Mouse (Mus musculus) neutrophil, adult 65 days (primary cell): ENCODE data around the gene Gipr. TPM values are rescaled to one million over a fixed set of nuclear protein-coding genes. Genes with fewer than 3 reads are reported as not detected.

ENCODE experiments used
- total RNA-seq: library from RNA; stranded (reverse); gene quantifications from 2 replicates; pipeline ENCODE4 v1.2.4, GENCODE M21; 2023

Gipr gene
- not detected in 2 replicates for total RNA-seq

GRCm38 (mm10) chr7:19165656-19166423 is at the start of gene Gipr:
Gene Gipr (minus strand): TSS chr7:19166127.

DNA sequence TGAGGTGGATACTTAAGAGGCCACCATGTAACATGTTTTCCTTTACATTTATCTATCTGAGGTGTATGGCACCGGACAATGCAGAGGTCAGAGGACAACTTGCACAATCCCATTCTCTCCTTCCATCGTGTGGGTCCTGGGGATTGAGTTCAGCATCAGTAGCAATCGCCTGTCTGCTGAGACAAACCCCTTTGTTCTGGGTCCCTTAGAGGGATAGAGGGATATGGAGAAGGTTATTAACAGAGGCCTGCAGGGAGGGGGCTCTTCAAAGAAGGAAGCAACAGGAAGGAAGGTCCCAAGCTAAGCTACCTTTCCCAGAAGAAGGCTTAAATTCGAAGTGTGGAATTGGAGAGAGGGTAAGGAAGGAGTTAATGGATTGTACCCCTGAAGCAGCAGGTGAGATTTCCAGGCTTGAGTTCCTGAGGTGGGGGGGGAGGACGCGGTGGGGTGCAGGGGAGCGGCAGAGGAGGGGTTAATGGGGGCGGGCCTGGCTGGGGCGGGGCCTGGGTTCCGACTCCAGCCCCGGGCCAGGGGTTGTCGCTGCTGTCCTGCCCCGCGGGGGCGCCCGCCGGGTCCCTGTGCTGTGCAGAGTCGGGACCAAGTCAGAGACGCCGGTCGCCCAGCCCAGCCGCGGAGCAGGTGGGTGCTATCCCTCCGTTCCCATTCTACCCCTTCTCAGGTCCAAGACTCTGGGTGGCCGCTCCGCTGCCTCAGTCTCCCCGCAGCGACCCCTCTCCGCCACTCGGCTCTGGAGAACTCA is 46.2 kb upstream of the Gipr start, which contains the start of gene Gpr4:
Gene Gpr4, plus strand, starts transcription at position 543 of the 760 bp plus-strand sequence.

GRCm38 (mm10) chr7:19175708-19176515 is 10.0 kb upstream of the Gipr start, which contains the start of gene Eml2:
Gene Eml2 (plus strand): TSS chr7:19176421.

DNA sequence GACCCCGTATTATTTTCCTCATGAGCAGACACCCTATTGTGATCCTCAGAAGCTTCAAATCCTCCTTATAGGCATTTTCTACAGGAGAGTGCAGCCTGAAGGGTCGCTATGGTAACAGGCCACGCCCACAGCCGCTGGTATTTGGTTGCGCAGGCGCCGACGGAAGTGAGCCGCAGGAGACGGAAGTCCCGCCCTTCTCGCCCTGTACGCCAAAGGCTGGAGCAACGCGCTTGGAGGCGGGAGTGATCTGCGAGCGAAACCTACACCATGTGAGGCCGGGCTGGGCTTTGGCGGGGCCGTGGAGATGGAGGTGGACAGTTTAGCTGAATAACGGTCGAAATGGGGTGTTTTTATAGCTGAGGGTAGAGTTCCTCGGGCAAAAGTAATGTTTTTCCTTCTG is 16.3 kb downstream of the Gipr start, which contains the start of gene Snrpd2:
Gene Snrpd2, plus strand, starts transcription at position 97 of the 400 bp plus-strand sequence.

GRCm38 (mm10) chr7:19148875-19149541 is 16.9 kb downstream of the Gipr start, which contains the start of gene Qpctl:
Gene Qpctl (minus strand): TSS chr7:19149291.

GRCm38 (mm10) chr7:19119631-19120429 is 46.1 kb downstream of the Gipr start, which contains the start of gene Fbxo46:
Gene Fbxo46 (plus strand): TSS chr7:19119859.

GRCm38 (mm10) chr7:19118028-19118771 is 47.7 kb downstream of the Gipr start, which contains the start of gene Gm4969:
Gene Gm4969 (minus strand): TSS chr7:19118368.

Other genes starting within 250 kb of the Gipr start
- gene Nova2, start 240.2 kb downstream of the Gipr start, total RNA-seq: not detected in 2 replicates
- not detected in 2 replicates for gene Nanos2, start 178.7 kb downstream of the Gipr start, total RNA-seq
- gene Mypop, start 174.9 kb downstream of the Gipr start, total RNA-seq: 0.48 TPM in 1 of 2 replicates, not detected in the other
- gene Irf2bp1, start 162.1 kb downstream of the Gipr start, total RNA-seq: 11.7 and 14.2 TPM in 2 replicates
- not detected in 2 replicates for gene Foxa3, start 142.6 kb downstream of the Gipr start, total RNA-seq
- 48.2 and 50.0 TPM in 2 replicates for gene Sympk, start 141.8 kb downstream of the Gipr start, total RNA-seq
- not detected in 2 replicates for gene Rsph6a, start 111.4 kb downstream of the Gipr start, total RNA-seq
- 17.9 and 18.4 TPM in 2 replicates for gene Dmwd, start 89.9 kb downstream of the Gipr start, total RNA-seq
- gene Dmpk, start 82.3 kb downstream of the Gipr start, total RNA-seq: 3.2 and 5.1 TPM in 2 replicates
- not detected in 2 replicates for gene Six5, start 71.5 kb downstream of the Gipr start, total RNA-seq
- gene Gm4969, start 47.8 kb downstream of the Gipr start, total RNA-seq: not detected in 2 replicates
- gene Fbxo46, start 46.3 kb downstream of the Gipr start, total RNA-seq: 10.8 and 13.2 TPM in 2 replicates
- 9.2 and 15.5 TPM in 2 replicates for gene Qpctl, start 16.8 kb downstream of the Gipr start, total RNA-seq
- 23.1 and 30.1 TPM in 2 replicates for gene Snrpd2, start 16.4 kb downstream of the Gipr start, total RNA-seq
- 66.7 and 67.7 TPM in 2 replicates for gene Eml2, start 10.3 kb upstream of the Gipr start, total RNA-seq
- 0.14 and 0.25 TPM in 2 replicates for gene Gpr4, start 46.4 kb upstream of the Gipr start, total RNA-seq
- gene Opa3, start 62.2 kb upstream of the Gipr start, total RNA-seq: 23.2 and 33.0 TPM in 2 replicates
- 743 and 770 TPM in 2 replicates for gene Vasp, start 105.7 kb upstream of the Gipr start, total RNA-seq
- 1.2 TPM in 2 replicates for gene Ppm1n, start 113.9 kb upstream of the Gipr start, total RNA-seq
- not detected in 2 replicates for gene Rtn2, start 116.5 kb upstream of the Gipr start, total RNA-seq
- gene Fosb, start 143.9 kb upstream of the Gipr start, total RNA-seq: 1,152 and 1,682 TPM in 2 replicates
- gene Ercc1, start 178.7 kb upstream of the Gipr start, total RNA-seq: 17.8 and 28.2 TPM in 2 replicates
- 5.3 TPM in 2 replicates for gene Cd3eap, start 193.4 kb upstream of the Gipr start, total RNA-seq
- gene Ppp1r13l, start 193.6 kb upstream of the Gipr start, total RNA-seq: 3.0 and 3.8 TPM in 2 replicates
- gene Ercc2, start 215.9 kb upstream of the Gipr start, total RNA-seq: 15.4 and 19.1 TPM in 2 replicates
- gene Klc3, start 238.0 kb upstream of the Gipr start, total RNA-seq: 0.27 TPM in 1 of 2 replicates, not detected in the other
- 0.86 and 2.3 TPM in 2 replicates for gene Ckm, start 238.6 kb upstream of the Gipr start, total RNA-seq